Mouse (Mus musculus) erythroblast, embryonic 14.5 days (primary cell): ENCODE results near the gene Ephb3.

Experiments used
- GATA1 ChIP-seq: IDR thresholded peaks from 2 replicates; pipeline ENCODE4 v1.6.1; 2012; ENCODE audit warnings: low read length, inconsistent platforms, mixed read lengths
- TAL1 ChIP-seq: IDR thresholded peaks from 3 replicates; pipeline ENCODE4 v1.6.1; 2012; ENCODE audit warnings: low read length, inconsistent platforms, mixed read lengths

GRCm38 (mm10) chr16:21210204-21210603 lies 5.6 kb downstream of the Ephb3 start:
- TF ChIP-seq GATA1 (no peak), TAL1 (no peak)
